In the genomic region with DNA sequence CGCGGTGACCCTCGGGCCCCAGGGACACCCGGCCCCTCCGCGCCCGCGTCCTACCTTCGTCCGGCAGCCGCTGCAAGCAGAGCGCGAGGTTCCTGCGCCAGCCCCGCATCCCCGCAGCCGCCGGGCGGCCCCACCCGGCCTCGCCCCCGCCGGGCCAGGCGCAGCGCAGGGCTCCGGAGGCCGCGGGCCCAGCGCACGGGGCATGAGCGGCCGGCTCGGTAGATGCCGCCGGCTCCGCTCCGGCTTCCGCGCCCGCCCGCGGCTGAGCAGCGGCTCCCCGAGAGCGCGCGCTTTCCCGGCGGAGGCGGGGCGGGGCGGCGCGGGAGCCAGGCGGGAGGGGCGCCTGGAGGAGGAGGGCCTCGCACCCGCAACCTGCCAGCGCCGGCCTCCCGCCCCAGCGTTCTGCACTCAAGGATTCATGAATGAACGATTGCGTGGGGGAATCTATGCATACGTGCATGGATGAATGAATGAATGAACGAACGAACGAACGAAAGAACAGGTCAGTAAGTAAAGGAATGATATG, we compare ENCODE assay signal across 7 mouse cellular contexts. TPM values are rescaled to one million over a fixed set of nuclear protein-coding genes. Genes with fewer than 3 reads are reported as not detected.
DNase-seq lines count a peak whose midpoint lies in the region; ATAC-seq and TF ChIP-seq lines count a peak whose summit lies in the region.

No protein-coding gene starts in this region.

- 6% methylated on average over 69 of the region's 69 CpGs for WGBS in forebrain, embryonic 10.5 days
- WGBS in neural tube, embryonic 15.5 days = 3% methylated on average over 57 of the region's 69 CpGs

- H3K27me3 ChIP-seq in forebrain, embryonic 10.5 days (ENCODE audit: poor library complexity, severe bottlenecking) = peaks cover 89% of the 10 kb centered on the region
- peaks cover 17% of the 10 kb centered on the region for H3K27me3 ChIP-seq in neural tube, embryonic 15.5 days (replicated peaks)

- ATAC-seq in neural tube, embryonic 15.5 days (ENCODE audit: low FRiP score) = peak; percentile 18; the same call in 1 of the 2 replicates

- no peaks in the 10 kb centered on the region for H3K9me3 ChIP-seq in forebrain, embryonic 10.5 days
- H3K9me3 ChIP-seq in neural tube, embryonic 15.5 days (replicated peaks) = no peaks in the 10 kb centered on the region

- H3K4me1 ChIP-seq in forebrain, embryonic 10.5 days = peaks cover 36% of the 10 kb centered on the region
- H3K4me1 ChIP-seq in neural tube, embryonic 15.5 days = peaks cover 79% of the 10 kb centered on the region

- peak overlapping the region; percentile 75 for H3K9ac ChIP-seq in neural tube, embryonic 15.5 days (replicated peaks)

- intact Hi-C loops in left cerebral cortex, adult 2 months (cut with DNase I) = loop anchor here (5.0 kb wide), 1 partner anchor 36 kb away; no protein-coding TSS in a partner anchor

- peak overlapping the region; percentile 65 for H3K27ac ChIP-seq in forebrain, embryonic 10.5 days
- no peak overlapping the region for H3K27ac ChIP-seq in left cerebral cortex, adult 2 months
- peak overlapping the region; percentile 70 for H3K27ac ChIP-seq in neural tube, embryonic 15.5 days (replicated peaks)

- H3K4me3 ChIP-seq in forebrain, embryonic 10.5 days = peak overlapping the region; percentile 68
- H3K4me3 ChIP-seq in left cerebral cortex, adult 2 months = peak overlapping the region; percentile 54
- H3K4me3 ChIP-seq in neural tube, embryonic 15.5 days (replicated peaks) = peak overlapping the region; percentile 64

- peak; percentile 22 for DNase-seq in left cerebral cortex, adult 11 months (ENCODE audit: low spot score)
- no peak for DNase-seq in left cerebral cortex, adult 8-10 months (ENCODE audit: low spot score in 2 of 2)
- DNase-seq in forebrain, embryonic 10.5 days (ENCODE audit: extremely low spot score, low spot score) = no peak
- DNase-seq in left cerebral cortex, adult 2 months (ENCODE audit: extremely low spot score in 1 of 2, low spot score in 2 of 2) = peak; percentile 42 to 56
- no peak for DNase-seq in urinary bladder, postnatal 25 days (ENCODE audit: low spot score)
- DNase-seq in gastrocnemius, postnatal 10 days = no peak

- no peaks in the 10 kb centered on the region for H3K36me3 ChIP-seq in forebrain, embryonic 10.5 days (replicated peaks)
- no peaks in the 10 kb centered on the region for H3K36me3 ChIP-seq in neural tube, embryonic 15.5 days

- no peak for TF ChIP-seq CTCF in left cerebral cortex, adult 2 months (IDR thresholded peaks at IDR 0.05)

- peak overlapping the region; percentile 79 for H3K4me2 ChIP-seq in neural tube, embryonic 15.5 days

RNA-seq across cellular contexts. Expression of a gene that starts 16.6 kb away (rescaled TPM):
- total RNA-seq in left cerebral cortex, adult 8-10 months (2022) = 10 to 100 TPM; 16.3 to 22.1 (median 19.0) TPM
- polyA plus RNA-seq in forebrain, embryonic 10.5 days (2016; fragmentation: Nextera tagmentation; extraction: Ambion mirVana) = 0.32 and 0.46 TPM in 2 replicates
- total RNA-seq in left cerebral cortex, adult 2 months (2021) = 10 to 100 TPM; 16.2 to 17.3 TPM
- polyA plus RNA-seq in neural tube, embryonic 15.5 days (2015; fragmentation: Nextera tagmentation; extraction: Ambion mirVana) = 7.7 and 8.6 TPM in 2 replicates
- 1 to 10 TPM; 4.0 to 8.2 TPM for total RNA-seq in gastrocnemius, postnatal 10 days (2021)

RNA-seq across cellular contexts. Expression of a gene that starts 34.2 kb away (rescaled TPM):
- total RNA-seq in left cerebral cortex, adult 8-10 months (2022) = 10 to 100 TPM; 23.1 to 27.9 (median 24.8) TPM
- polyA plus RNA-seq in forebrain, embryonic 10.5 days (2016; fragmentation: Nextera tagmentation; extraction: Ambion mirVana) = 33.9 and 36.8 TPM in 2 replicates
- total RNA-seq in left cerebral cortex, adult 2 months (2021) = 10 to 100 TPM; 26.2 to 27.0 TPM
- polyA plus RNA-seq in neural tube, embryonic 15.5 days (2015; fragmentation: Nextera tagmentation; extraction: Ambion mirVana) = 39.7 and 42.1 TPM in 2 replicates
- total RNA-seq in gastrocnemius, postnatal 10 days (2021) = 10 to 100 TPM; 10.4 to 11.0 TPM

RNA-seq across cellular contexts. Expression of a gene that starts 58.9 kb away (rescaled TPM):
- total RNA-seq in left cerebral cortex, adult 8-10 months (2022) = 1 to 10 TPM; 1.9 to 3.4 (median 2.9) TPM
- 0.28 and 0.48 TPM in 2 replicates for polyA plus RNA-seq in forebrain, embryonic 10.5 days (2016; fragmentation: Nextera tagmentation; extraction: Ambion mirVana)
- total RNA-seq in left cerebral cortex, adult 2 months (2021) = 1 to 10 TPM; 2.9 to 3.5 TPM
- polyA plus RNA-seq in neural tube, embryonic 15.5 days (2015; fragmentation: Nextera tagmentation; extraction: Ambion mirVana) = 1.4 and 1.5 TPM in 2 replicates
- total RNA-seq in gastrocnemius, postnatal 10 days (2021) = 1 to 10 TPM in 1 of 2 experiments, under 1 TPM in 1; 0.80 to 1.3 TPM

Comparison
In these comparisons a context has a peak if more than half of its experiments do, and no peak if none do; other contexts are left out.
1. DNase-seq: peak in left cerebral cortex, adult 11 months (single experiment) and left cerebral cortex, adult 2 months (2 of 2); none in left cerebral cortex, adult 8-10 months (0 of 2), forebrain, embryonic 10.5 days (single experiment), urinary bladder, postnatal 25 days (single experiment) and gastrocnemius, postnatal 10 days (single experiment).
2. Peak in every context shown above with its lines, with median percentiles within 50 percentile points of each other: H3K4me3 ChIP-seq.